Mouse (Mus musculus): ENCODE data around the gene Xpo5.

GRCm38 (mm10) chr17:46188829-46189228 is 13.8 kb upstream of the Xpo5 start:
- TF ChIP-seq TAL1 (IDR thresholded peaks at IDR 0.05; ENCODE audit: low read length) (no peak), GATA1 (IDR thresholded peaks at IDR 0.05; ENCODE audit: low read length) (no peak)

Measured in erythroblast, embryonic 14.5 days (primary cell).